Mouse (Mus musculus): Measurements from ENCODE around the gene Btbd9. TPM values are rescaled to one million over a fixed set of nuclear protein-coding genes. Genes with fewer than 3 reads are reported as not detected.

Btbd9 gene
- total RNA-seq, 2 experiments from 2014 or later = 20.7 to 21.7 TPM

DNA sequence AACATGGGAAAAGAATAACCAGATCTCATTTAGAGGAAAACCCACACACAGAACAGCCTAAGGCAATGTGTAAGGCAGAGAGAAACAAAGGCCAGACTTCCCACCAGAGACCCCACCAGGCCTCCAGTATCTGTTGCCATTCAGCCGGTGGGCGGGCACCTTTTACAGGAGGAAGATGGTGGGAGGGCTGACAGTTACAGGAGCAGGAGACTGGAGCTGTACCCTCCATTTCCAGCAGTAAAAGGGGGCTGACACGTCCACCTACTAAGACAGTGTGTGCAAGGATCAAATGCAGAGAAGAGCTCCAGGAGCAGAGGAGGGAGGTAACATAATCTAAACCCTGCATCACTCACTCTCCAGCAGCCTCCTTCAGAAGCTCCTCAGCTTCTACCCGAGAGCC, 123.0 kb downstream of the Btbd9 start:
- DNase-seq = no peak

DNA sequence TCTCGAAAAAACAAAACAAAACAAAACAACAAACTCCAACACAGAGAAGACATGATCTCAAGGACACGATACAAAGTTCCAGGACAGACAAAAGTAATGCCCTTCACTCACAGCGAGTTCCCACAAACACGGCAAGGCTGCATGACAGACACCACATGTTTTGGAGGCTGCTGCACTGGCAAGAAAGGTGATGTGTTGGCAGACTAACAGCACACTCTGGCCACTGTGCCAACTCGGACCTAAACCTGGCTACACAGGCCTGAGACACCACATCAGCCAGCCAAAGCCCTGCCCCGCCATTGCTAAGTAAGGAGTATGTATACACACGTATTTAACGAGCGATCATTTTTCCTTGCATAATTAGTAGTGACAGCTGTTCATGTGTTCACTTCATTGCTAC, 123.9 kb downstream of the Btbd9 start:
- peak; percentile 55 to 68 for DNase-seq

DNA sequence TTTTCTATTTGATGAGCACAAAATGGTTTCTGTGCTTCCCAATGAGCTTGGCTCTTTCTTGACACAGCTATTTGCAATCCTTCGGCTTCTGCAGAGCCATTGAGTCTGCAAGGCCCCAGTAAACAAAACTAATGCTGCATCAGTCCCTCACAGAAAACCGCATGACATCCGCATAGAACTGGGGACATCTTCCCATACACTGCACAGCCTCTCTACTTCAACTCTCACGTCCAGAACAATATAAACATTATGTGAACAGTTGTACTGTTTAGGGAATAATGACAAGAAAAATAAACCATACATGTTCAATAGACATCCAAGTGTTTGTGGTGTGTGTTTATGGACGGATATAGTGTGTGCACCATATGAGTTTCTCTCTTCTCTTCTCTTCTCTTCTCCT, 127.7 kb downstream of the Btbd9 start:
- no peak for DNase-seq

DNA sequence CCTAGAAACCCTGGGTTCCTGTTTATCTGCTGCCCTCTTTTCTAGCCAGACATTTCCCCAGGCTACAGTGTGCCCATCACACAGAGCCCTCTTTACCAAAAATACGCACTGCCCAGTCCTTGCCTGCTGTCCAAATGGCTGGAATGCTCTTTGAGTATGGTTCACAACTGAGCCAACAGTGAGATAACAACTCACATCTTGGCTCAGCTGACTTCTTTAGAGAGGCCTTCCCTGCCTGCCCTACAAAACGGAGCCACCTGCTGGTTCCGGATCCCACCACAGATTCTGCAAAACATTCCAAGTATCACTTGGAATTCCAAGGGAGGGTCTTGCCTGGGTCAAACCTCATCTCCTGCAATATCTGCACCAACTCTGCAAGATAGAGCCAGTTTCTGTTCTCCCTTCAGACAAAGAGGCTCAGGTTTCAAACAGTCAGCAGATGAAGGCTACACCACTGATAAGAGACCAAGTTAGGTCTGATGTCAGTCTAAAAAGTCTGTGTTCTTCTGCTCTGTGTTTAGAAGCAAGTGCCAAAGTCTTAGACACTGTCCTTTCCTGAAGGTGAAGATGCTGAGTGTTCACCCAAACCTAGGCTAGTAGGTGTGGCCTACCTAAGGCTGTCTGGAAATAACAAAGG, 130.4 kb downstream of the Btbd9 start:
- DNase-seq = peak; percentile 59 to 74

DNA sequence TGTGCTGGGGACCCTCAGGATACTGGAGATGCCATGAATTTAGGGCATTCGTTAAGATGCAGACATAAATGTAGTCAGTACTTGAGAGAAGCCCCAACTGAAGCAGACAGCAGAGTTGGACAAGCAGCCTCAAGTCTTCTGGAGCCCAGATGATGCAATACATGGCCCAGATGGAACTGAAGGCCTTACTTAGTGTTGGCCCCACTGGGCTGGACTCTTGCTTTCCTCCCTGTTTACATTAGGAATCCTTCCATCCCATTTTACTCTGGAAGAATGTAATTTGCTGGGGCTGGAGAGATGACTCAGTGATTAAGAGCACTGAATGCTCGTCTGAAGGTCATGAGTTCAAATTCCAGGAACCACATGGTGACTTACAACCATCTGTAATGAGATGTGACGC, 136.6 kb downstream of the Btbd9 start:
- DNase-seq = no peak

DNA sequence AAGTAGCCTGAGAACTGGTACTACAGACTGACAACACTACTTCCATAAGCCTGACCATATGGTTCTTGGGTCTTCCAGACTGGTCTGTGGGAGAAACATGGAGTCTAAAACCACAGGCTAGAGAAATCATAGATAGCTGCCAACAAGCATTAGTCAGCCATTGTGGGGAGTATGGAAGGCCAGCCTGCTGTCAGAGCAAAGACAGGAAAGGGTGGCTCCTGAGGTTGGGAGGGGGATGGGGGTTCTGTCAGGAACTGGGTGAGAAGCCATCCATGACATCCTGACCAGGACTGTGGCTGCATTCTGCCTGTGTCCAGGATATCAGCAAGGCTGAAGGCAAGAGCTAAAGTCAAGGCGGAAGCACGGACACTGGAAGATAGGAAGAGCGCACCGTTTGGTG, 137.5 kb downstream of the Btbd9 start:
- peak in 1 of 2 experiments; percentile 53 for DNase-seq

DNA sequence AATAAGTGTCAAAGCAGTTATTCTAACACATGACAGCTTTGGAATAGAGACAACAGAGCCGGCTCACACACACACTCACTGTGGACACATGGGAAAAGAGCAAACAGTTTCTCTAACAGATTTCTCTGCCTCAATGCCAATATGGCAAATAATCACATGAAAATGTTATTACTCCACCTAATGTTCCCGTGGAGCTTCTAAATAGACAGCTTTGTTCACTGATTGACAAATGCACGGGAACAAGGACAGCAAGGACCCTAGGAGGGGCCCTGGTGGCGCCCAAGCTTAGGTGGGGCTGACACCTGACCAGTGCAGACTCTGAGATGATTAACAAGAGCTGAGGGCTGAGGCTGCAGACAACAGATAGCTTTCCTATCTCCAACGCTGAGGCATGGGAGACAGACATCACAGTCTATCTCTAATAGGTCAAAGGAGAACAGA, 140.2 kb downstream of the Btbd9 start:
- DNase-seq = no peak

DNA sequence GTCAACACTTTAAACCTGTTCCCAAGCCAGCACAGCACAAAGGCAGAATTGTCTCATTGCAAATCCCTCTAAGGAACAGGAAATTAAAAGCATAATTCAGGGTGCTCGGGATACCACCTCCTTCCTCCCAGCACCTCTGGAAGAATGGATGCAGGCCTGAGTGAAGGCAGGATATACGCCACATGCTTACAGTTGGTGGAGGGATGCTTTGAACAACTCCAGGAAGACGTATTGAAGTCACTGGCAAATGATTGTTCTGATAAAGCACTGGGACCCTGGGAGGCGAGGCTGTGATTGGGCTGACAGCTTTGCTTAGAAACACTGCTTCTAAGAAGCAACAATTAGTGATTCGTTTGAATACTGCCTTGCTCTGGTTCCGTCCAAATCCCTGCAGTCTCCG, 140.8 kb downstream of the Btbd9 start:
- no peak for DNase-seq

DNA sequence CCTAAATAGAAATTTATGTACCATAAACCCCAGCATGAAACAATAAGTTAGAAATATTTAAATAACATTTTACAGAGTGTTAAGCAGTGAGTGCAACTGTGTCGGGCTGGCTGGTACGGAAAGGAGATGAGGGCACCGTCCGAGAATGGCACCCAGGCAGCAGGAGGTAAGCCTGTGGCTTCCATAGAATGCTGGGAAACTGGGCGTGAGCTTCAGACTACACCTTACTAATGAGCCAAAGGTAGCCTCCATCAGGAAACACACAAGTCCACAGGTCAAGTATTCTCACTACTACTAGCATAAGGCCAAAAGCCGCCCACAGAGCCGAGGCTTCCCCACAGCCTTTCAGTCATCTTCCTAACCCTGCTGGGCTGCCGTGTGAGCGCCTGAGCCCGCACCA, 144.2 kb downstream of the Btbd9 start:
- no peak for DNase-seq

DNA sequence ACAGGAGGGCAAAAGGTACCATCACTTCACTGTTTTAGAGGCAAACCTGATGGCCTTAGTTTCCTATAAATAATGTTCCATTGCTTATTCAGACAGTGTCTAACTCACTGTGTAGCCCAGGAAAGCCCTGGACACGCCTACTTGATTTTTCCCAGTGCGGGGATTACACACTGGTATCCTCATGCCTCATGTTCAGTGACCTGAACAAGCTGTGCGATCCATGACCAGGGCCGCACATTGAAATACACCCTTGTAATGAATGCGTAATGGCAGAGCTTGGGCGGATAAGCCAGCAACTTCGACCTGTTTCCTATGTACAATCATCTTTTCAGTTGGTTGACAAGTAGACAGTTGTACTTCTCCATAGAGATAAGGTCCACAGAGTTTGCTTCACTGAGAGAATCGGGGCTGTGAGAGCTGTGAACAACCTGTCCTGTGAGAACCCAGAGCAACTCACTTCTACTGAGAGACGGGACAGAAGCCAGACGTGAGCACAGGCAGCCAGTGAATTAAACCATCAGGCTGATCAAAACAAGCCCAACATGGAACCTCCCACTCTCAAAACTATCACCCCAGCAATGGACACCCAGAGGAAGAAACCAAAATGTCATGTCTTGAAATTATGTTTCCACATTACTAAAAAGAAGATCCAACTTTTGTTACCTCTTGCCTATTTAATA, 145.2 kb downstream of the Btbd9 start:
- no peak for DNase-seq

DNA sequence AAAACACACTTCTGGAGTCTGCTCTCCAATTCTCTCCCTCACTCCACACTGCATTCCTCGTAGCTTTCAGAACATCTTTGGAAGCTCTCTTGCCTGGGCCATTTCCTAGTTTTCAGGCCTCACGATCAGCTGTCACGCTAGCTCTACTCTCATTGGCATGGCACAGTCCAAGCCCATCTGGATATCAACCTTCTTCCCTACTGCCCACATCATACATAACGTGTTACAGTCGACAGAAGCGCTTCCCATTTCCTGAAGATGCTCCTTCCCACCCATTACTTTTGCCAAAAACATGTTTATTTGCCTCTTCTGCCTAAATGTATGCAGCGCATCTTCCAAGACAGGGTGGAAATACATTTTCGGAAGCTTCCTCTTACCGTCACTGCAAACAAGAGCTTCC, 147.6 kb downstream of the Btbd9 start:
- DNase-seq = no peak

DNA sequence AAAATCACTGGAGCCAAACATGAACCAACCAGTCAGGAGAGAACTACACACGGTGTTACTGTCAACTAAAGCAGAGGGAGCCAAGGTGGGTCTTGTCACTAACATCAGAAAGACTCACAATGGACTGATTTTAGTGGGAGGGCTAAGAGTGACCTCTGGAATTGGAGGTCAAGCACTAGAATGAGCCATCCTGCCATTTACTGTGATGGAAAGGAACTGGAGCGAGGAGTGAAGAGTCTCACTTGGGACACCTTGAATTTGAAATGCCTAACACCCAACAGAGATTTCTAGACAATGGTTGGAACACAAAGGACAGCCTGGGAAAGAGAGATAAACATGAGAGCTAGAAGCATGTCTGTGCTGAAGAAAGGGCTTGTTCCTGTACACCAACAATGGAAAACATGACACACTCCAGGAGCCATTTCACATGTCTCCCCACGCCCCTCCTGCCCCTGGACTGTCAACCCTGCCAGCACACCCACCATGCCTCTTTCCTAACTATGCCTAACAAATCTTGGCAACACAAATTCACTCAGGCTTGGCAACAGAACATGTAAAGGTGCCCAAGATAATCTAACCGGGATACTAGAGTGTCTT, 152.9 kb downstream of the Btbd9 start:
- DNase-seq = peak; percentile 27 to 29

DNA sequence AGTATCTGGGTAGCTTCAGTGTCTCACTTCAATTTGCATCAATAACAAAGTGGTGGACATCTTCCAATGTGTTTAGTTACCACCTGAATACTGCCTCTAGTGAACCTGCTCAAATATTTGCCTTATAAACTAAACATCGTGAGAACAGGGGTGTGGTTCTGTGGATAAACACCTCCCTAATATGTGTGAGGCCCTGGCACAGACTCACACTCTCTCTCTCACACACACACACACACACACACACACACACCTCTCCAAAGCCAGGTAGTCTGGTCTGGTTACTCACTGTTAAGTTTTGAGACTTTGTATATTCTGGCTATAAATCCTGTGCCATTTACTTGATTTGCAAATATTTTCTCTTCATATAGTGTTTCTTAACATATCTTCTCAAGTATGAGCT, 154.0 kb downstream of the Btbd9 start:
- DNase-seq = no peak

DNA sequence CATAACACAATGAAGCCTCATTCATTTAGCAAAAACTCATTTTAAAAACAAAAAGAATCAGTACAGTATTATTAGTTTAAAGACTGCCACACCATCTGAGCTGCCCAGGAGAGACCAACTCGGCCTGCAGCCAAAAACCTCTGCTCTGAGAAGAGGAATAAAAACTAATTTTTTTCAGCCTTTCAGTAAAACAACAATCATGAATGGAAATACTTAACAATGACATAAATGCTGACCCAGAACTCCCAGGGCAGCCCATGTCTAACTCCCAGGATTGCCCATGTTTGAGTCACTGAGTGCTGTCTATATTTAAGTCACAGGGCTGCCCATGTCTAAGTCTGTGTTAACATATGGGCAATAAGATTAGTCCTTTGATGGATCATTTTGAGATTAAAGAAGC, 155.0 kb downstream of the Btbd9 start:
- DNase-seq = no peak

DNA sequence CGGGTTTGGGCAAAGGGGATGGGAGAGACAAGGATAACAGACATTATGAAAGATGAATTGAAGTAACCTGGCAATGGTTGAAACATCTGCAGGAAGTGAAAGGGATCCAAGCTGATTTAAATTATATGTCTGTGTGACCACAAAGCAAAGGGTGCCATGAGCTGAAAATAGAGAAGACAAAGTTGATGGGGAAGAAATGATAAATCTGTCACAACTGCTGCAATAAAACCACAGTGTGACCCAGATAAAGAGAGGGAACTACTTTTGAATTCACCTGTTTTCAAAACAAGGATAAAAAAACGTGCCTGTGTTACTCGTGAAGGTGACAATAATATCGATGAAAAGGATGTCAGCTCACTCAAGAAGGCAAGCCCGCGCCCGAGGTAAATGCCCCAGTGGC, 156.8 kb downstream of the Btbd9 start:
- no peak for DNase-seq

DNA sequence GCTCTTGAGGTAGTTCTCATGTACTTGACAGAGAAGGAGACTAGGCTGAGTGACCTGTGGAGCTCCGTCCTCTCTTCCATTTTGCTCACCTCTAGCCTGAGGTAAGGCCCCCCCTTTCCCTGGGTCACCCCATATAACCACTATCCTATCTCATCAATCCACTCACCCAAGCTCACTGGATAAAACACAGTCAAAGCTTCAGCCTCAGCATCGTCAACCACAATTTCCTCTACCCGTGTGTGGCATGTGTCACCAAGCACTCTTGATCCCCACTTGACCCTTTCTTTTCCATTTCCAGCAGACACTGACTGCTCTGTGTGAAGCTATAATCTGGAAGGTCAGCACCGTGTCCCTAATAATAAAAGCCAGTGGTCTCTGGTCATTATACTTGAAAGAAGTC, 157.8 kb downstream of the Btbd9 start:
- no peak for DNase-seq

DNA sequence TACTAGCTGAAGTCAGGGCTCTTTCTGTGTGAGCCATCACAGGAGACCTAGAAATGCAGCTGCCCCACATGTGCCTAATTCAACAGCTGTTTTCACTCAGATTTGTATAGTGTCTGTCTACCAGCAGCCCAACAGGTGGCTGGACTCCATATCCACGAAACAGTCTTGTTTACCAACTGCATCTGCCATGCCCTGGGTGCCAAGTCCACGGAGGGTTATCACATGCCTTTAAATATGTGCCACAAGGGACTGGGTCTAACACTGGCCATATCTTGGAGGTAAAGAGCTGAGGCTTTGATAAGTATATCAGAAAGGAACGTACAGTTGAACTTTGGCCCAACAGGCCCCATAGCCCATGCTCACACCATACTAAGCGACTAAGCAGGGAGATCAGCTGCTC, 159.2 kb downstream of the Btbd9 start:
- DNase-seq = no peak

DNA sequence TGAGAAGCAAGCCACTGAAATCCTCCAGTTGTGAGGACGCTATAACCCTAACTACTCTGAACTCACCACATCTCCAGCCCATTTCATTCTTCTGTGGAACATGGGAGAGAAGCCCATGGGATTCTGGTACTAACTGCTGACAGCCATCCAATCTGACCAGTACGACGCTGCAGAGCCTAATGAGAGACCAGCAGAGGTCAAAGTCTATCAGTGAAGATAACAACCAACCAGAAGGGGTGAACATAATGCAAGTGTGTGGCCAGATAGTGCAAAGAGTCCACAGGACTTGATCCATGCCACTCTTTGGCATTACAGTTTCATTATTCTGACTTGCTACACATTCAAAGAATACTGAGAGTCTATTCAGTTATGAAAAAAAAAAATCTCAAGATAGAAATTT, 160.6 kb downstream of the Btbd9 start:
- DNase-seq = no peak

DNA sequence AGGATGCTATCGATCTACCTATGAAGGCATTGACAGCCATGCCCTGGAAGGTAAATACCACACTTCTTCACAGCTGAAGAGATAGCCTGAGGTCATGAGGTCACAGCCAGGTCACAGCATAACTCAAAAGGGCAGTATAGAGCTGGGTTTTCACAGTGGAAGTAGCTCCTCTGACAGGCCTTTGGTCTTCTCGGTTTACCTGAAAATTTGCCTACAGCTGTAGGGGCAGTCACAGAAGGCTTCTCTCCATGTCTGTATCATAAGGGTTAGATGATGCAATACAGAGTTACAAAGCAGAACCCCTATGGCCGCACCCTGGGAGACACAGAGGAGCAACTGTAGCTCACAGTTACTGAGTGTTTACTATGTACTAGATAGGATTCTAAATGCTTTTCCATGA, 163.3 kb downstream of the Btbd9 start:
- no peak for DNase-seq

DNA sequence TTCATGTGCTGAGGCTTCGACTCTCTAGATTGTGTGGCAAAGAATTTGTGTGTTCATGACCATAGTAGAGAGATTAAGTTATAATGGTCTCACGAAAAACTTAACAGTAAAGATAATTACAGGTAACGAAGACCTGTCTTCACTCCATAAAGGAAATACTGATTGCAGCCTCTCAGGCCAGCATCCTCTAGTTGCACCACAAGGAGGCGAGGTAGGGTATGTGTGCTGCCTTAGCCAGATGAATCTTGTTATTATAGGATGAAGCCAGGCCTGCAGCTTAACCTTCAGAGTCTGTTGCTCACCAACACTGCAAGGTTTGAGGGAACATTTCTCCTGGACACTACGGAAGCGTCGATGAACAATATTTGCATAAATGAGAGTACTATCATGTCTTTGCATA, 170.3 kb downstream of the Btbd9 start:
- no peak for DNase-seq

DNA sequence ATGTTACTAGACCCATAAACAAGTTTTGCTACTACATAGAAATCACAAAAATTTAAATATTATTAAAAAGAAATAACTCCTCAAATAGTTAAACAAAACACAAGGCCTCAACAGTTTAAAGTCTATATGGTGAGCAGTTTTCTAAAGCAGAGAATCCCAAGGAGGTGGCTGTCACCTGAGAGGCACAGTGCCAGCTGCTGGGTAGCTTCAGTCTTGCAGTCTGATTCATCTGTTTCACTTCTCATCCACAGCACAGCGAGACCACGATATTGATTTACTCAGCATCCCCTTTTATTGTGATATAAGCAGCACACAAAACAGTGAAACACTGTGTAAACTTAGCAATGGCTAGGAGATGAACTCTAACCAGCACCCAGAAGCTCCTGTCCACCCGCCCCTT, 173.4 kb downstream of the Btbd9 start:
- DNase-seq = no peak

DNA sequence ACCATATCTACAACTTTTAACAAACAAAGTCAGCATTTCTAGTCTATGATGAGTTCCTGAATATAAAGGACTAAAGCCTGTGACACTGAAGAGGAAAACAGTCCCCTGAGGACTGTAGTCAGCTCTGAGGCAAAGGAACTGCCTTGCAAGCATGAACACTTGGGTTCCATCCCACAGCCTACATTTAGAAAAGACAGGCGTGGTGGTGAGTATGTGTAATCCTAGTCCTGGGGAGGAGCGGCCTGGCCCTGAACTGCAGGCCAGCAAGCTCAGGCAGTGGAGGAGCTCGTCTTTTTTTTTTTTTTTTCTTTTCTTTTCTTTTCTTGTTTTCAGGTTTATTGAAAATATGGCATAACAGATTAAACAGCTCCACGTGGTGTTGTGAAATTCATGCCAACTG, 181.0 kb downstream of the Btbd9 start:
- DNase-seq = no peak

DNA sequence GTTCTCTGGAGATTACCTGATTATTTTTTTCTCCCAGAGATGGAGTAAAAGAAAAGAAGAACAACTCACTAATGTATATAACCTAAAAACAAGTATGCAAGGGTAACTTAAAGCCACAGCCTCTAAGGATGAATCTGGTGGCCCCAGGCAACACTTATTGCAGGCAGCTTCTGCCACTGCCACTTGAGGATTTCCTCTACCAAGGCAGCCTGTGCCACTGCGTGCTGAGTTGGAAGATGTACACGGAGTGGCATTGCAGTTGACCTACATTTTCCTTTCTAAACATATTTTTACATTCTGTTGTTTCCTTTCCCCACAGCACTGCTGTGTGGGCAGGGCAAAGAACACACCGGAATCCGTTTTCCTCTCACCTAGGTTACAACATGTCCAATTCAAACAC, 184.3 kb downstream of the Btbd9 start:
- no peak for DNase-seq

DNA sequence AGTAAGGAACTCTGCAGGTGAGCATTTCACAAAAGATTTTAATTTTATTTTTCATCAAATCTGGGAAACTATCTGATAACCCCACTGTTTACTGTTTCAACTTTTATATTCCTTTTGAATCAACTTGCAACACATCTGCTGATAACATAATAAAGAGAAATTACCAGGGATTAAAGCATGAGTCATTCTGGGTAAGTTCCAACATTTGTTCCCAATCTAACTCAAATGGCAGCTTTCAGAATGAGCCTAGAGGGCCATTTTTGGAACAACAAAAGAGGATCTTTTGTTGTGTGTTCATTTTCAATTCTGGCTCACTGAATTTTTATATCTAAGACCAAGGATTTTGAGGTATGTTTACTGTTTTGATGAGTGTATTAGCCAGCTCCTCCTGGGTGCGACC, 185.1 kb downstream of the Btbd9 start:
- no peak for DNase-seq
